Mouse (Mus musculus): Measurements from ENCODE around the gene Kcnt1.
"Not testable (repeated sequence)": the region's sequence is repeated elsewhere in the genome, so short reads cannot be mapped to it uniquely, and the experiment has no call there.

Kcnt1 gene

GRCm38 (mm10) chr2:25863337-25864131 lies at the start of gene Kcnt1:
TSS of gene Kcnt1 (plus strand) at chr2:25863734.
- peak; percentile 78 for DNase-seq (ENCODE audit: low read depth, low spot score)

DNA sequence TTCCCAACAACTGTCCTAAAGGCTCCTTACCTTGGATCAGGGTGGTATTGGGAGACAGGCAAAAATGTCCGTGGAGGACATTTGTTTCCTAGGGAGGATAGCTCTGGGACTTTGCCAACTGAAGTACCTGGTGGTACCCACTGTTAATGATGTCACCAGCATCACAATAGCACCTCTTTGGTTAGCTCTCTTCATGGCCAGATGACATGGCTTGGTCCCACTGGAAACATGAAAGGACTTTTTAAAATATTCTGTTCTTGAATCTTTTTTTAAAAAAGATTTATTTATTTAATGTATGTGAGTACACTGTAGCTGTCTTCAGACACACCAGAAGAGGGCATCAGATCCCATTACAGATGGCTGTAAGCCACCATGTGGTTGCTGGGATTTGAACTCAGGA lies 47.8 kb upstream of the Kcnt1 start, which contains the start of gene Glt6d1:
Gene Glt6d1, minus strand, starts transcription at position 101 of the 400 bp plus-strand sequence.
- DNase-seq (ENCODE audit: low read depth, low spot score): not testable (repeated sequence)

GRCm38 (mm10) chr2:25822806-25823205 lies 40.7 kb upstream of the Kcnt1 start, which contains the start of gene Lcn9:
TSS of gene Lcn9 (plus strand) at chr2:25823153.
- no peak for DNase-seq (ENCODE audit: low read depth, low spot score)

DNA sequence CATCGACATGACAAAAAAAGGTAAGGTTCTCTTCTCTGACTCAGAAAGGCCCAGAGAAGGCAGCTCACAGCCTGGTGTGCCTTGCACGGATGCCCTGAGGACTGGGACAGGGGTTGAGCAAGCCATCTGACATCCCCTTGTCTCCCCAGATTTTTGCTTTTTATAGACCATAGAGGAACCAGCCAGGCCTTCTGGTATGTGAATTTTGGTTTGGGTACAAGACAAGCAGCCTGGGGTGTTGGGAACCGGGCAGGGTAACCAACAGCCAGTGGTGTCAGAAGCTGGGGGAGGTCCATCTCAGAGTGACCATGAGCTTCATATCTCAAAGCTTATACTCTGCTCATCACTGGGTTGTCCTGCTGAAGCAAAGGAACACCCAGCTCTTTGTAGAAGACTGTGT lies 38.8 kb upstream of the Kcnt1 start:
- DNase-seq (ENCODE audit: low read depth, low spot score): no peak

GRCm38 (mm10) chr2:25828344-25828947 lies 35.1 kb upstream of the Kcnt1 start:
- no peak for DNase-seq (ENCODE audit: low read depth, low spot score)

GRCm38 (mm10) chr2:25830786-25831185 lies 32.7 kb upstream of the Kcnt1 start:
- DNase-seq (ENCODE audit: low read depth, low spot score): no peak

GRCm38 (mm10) chr2:25836291-25836690 lies 27.2 kb upstream of the Kcnt1 start:
- peak; percentile 71 for DNase-seq (ENCODE audit: low read depth, low spot score)

GRCm38 (mm10) chr2:25842161-25842560 lies 21.4 kb upstream of the Kcnt1 start:
- no peak for DNase-seq (ENCODE audit: low read depth, low spot score)

GRCm38 (mm10) chr2:25842758-25843157 lies 20.8 kb upstream of the Kcnt1 start:
- DNase-seq (ENCODE audit: low read depth, low spot score): no peak

- DNase-seq (ENCODE audit: low read depth, low spot score): no peak
Measured at GRCm38 (mm10) chr2:25844097-25844496, 19.4 kb upstream of the Kcnt1 start.

DNA sequence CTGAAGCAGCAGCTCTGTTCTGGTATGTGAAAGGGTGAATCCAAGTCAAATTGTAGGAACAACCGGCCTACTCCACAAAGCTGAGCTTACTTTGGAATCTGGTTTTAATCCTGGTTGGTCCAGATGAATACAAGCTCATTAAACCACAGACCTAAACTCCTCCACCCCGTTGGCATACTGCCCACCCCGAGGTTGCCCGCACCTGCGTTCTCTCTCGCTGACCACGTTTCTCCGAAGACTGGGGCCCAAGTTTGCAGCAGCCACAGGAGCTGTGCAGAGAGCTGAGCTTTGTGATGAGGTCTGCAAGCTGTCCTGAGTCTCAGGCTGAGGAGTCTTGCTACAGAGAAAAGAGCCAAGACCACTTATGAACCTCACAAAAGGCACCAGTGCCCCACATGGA lies 17.0 kb upstream of the Kcnt1 start:
- DNase-seq (ENCODE audit: low read depth, low spot score): no peak

DNA sequence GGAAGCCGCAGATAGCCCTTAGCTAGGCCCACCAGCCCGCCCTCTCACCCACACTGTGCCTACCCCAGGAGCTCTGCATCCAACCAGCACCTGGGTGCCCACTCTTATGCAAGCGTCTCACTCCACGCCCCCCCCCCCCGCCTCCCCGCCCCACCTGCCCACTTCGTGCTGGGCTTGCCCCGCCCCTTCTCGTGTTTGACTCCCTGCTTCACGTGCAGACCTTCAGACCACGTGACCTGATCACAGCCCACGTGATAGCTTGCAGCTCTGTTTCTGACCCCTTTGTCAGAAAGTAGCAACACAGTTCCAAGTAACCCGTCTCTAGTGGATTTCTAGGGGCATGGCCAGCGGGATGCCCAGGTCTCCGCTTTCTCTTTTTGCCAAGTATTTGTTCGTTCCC lies 16.3 kb upstream of the Kcnt1 start, which contains the start of gene Sohlh1:
Gene Sohlh1, minus strand, starts transcription at position 23 of the 400 bp plus-strand sequence.
- peak; percentile 16 for DNase-seq (ENCODE audit: low read depth, low spot score)

DNA sequence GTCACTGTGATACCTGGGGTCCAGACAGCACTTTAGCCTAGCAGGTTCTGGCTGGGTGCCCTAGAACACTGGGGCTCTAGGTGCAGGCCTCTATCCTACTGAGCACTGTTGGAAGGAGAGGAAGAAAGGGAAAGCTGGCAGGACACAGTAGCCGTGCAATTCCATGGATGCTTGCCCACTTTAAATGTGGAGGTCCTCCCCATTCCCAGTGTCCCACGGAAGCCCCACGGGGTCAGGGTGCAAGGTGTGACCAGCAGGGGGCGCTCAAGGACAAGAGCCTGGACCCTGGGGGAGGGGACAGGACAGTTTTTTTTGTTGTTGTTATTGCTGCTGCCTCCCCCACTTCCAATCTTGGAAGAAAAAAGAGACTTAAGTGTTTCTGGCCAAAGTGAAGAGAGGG lies 13.2 kb upstream of the Kcnt1 start:
- DNase-seq (ENCODE audit: low read depth, low spot score): peak; percentile 39

- DNase-seq (ENCODE audit: low read depth, low spot score): no peak
Measured at GRCm38 (mm10) chr2:25852626-25853025, 10.9 kb upstream of the Kcnt1 start.

- DNase-seq (ENCODE audit: low read depth, low spot score): no peak
Measured at GRCm38 (mm10) chr2:25853998-25854397, 9.5 kb upstream of the Kcnt1 start.

GRCm38 (mm10) chr2:25859891-25860290 lies 3.6 kb upstream of the Kcnt1 start:
- no peak for DNase-seq (ENCODE audit: low read depth, low spot score)

- DNase-seq (ENCODE audit: low read depth, low spot score): no peak
Measured at GRCm38 (mm10) chr2:25862038-25862437, 1.5 kb upstream of the Kcnt1 start.

- DNase-seq (ENCODE audit: low read depth, low spot score): no peak
Measured at GRCm38 (mm10) chr2:25862696-25863270, 751 bp upstream of the Kcnt1 start.

DNA sequence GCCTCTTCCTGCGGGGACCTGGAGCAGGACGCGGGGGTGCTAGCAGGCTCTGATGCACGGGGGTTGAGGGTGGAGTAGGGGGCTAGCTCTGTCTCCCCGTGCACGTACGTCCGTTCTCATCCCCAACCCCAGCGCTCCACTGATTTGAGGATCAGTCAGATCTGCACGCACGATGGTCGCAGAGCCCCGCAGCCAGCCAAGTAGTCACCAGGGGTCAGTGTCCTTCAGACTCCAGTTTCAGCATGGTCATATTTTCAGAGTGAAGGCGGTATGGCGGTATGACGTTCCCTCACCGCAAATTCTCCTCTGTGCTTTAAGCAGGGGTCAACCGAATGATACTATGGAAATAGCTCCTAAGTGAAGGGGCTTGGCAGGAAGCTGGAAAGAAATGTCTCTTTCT lies 696 bp downstream of the Kcnt1 start:
- DNase-seq (ENCODE audit: low read depth, low spot score): peak; percentile 25

- no peak for DNase-seq (ENCODE audit: low read depth, low spot score)
Measured at GRCm38 (mm10) chr2:25865412-25865811, 1.9 kb downstream of the Kcnt1 start.

DNA sequence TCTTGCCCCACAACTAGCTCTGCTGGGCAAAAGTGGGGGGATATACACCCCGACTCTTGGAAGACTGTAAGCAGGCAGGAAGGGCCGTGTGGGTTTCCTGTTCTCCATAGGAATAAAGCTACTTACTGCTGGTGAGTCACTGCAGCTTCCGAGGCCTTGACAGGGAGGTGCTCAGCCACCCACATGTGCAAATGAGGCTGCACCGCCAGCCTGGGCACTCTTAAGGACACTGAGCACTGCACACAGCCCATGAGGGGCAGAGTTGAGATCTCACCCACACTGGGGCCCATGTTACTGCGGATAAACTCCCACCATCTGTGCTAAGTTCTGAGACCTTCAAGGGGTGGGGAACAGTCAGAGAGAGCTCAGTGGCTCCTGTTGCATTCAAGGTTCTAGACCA lies 3.1 kb downstream of the Kcnt1 start:
- no peak for DNase-seq (ENCODE audit: low read depth, low spot score)

DNA sequence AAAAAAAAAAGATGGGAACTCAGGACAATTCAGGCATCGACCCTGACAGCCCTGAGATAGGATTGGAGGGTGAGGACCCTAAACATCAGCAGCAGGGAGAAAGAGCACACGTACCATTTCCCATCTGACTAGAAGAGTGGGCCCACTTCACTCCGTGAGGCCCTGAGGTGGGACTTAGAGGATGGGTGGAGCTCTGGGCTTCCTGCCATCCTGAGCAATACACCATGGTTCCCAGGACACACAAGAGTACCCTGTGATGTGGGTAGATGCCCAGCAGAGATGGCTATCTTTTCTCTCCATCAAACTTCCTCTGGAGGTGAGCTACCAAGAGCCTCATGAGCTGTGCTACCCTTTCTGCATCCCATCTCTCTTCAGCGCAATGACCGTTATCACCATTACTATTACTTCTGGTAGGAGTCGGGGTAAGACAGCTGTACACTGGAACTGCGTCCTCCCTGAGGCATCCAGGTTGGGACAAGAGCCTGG lies 13.8 kb downstream of the Kcnt1 start:
- no peak for DNase-seq (ENCODE audit: low read depth, low spot score)
